Mouse (Mus musculus): Measurements from ENCODE around the gene Ascc1. TPM values are rescaled to one million over a fixed set of nuclear protein-coding genes. Genes with fewer than 3 reads are reported as not detected.

Gene Ascc1
- polyA plus RNA-seq, 1 experiment from 2014 or later = 43.3 TPM

- Histone ChIP-seq H3K9me3 (ENCODE audit: control insufficient read depth, low read length) (no peaks in the 10 kb centered on the region), H3K9ac (ENCODE audit: low read length) (0 out of 2 replicates have a peak overlapping the region, but pooled peaks have one; percentile 5), H3K36me3 (ENCODE audit: control insufficient read depth, insufficient read depth, low read length) (no peaks in the 10 kb centered on the region), H3K27ac (replicated peaks in 1 of 2; ENCODE audit: control insufficient read depth in 1 of 2, insufficient read depth in 1 of 2, low read depth in 2 of 2, low read length in 2 of 2) (peak overlapping the region; percentile 33 to 83), H3K4me2 (ENCODE audit: low read length) (peak overlapping the region; percentile 49), H3K27me3 (ENCODE audit: control insufficient read depth, insufficient read depth, low read length) (peaks cover 11% of the 10 kb centered on the region; the same call in 1 of the 2 replicates), H3K4me3 (ENCODE audit: control insufficient read depth in 1 of 2, insufficient read depth in 1 of 2, low read depth in 1 of 2, low read length in 2 of 2) (no peak overlapping the region), H3K4me1 (ENCODE audit: control insufficient read depth in 2 of 2, insufficient read depth in 2 of 2, low read length in 2 of 2) (peaks cover 37 to 54% of the 10 kb centered on the region in 2 experiments)
- no peak for ATAC-seq (ENCODE audit: insufficient number of reproducible peaks, insufficient read depth, low FRiP score, low read depth)
- WGBS = 48% methylated on average over 18 of the region's 18 CpGs
These were observed 75.3 kb downstream of the Ascc1 start for GRCm38 (mm10) chr10:60077736-60078560.

GRCm38 (mm10) chr10:60078561-60078917, 75.9 kb downstream of the Ascc1 start:
- Histone ChIP-seq H3K9me3 (ENCODE audit: control insufficient read depth, low read length) (no peaks in the 10 kb centered on the region), H3K9ac (ENCODE audit: low read length) (0 out of 2 replicates have a peak overlapping the region, but pooled peaks have one; percentile 5), H3K36me3 (ENCODE audit: control insufficient read depth, insufficient read depth, low read length) (no peaks in the 10 kb centered on the region), H3K27me3 (ENCODE audit: control insufficient read depth, insufficient read depth, low read length) (peaks cover 11% of the 10 kb centered on the region; the same call in 1 of the 2 replicates), H3K4me3 (ENCODE audit: control insufficient read depth in 1 of 2, insufficient read depth in 1 of 2, low read depth in 1 of 2, low read length in 2 of 2) (no peak overlapping the region), H3K27ac (replicated peaks in 1 of 2; ENCODE audit: control insufficient read depth in 1 of 2, insufficient read depth in 1 of 2, low read depth in 2 of 2, low read length in 2 of 2) (peak overlapping the region; percentile 63 to 83), H3K4me1 (ENCODE audit: control insufficient read depth in 2 of 2, insufficient read depth in 2 of 2, low read length in 2 of 2) (peaks cover 37 to 54% of the 10 kb centered on the region in 2 experiments), H3K4me2 (ENCODE audit: low read length) (peak overlapping the region; percentile 49)
- ATAC-seq (ENCODE audit: insufficient number of reproducible peaks, insufficient read depth, low FRiP score, low read depth) = peak; percentile 79
- WGBS = 2% methylated on average over 5 of the region's 5 CpGs

- Histone ChIP-seq H3K9me3 (ENCODE audit: control insufficient read depth, low read length) (no peaks in the 10 kb centered on the region), H3K9ac (ENCODE audit: low read length) (no peak overlapping the region), H3K4me2 (ENCODE audit: low read length) (peak overlapping the region; percentile 19; the same call in 1 of the 2 replicates), H3K4me3 (ENCODE audit: control insufficient read depth in 1 of 2, insufficient read depth in 1 of 2, low read depth in 1 of 2, low read length in 2 of 2) (no peak overlapping the region), H3K27ac (replicated peaks in 1 of 2; ENCODE audit: control insufficient read depth in 1 of 2, insufficient read depth in 1 of 2, low read depth in 2 of 2, low read length in 2 of 2) (peak overlapping the region in 1 of 2 experiments; percentile 83; a peak in 3 of 4 replicates), H3K4me1 (ENCODE audit: control insufficient read depth in 2 of 2, insufficient read depth in 2 of 2, low read length in 2 of 2) (peaks cover 37 to 54% of the 10 kb centered on the region in 2 experiments), H3K36me3 (ENCODE audit: control insufficient read depth, insufficient read depth, low read length) (no peaks in the 10 kb centered on the region), H3K27me3 (ENCODE audit: control insufficient read depth, insufficient read depth, low read length) (peaks cover 11% of the 10 kb centered on the region)
- peak; percentile 70 for ATAC-seq (ENCODE audit: insufficient number of reproducible peaks, insufficient read depth, low FRiP score, low read depth)
- WGBS = 39% methylated on average over 3 of the region's 3 CpGs
These were observed 77.6 kb downstream of the Ascc1 start for GRCm38 (mm10) chr10:60080171-60080570.

- Histone ChIP-seq H3K9ac (ENCODE audit: low read length) (peak overlapping the region; percentile 48), H3K27me3 (ENCODE audit: control insufficient read depth, insufficient read depth, low read length) (peaks cover 11% of the 10 kb centered on the region), H3K4me3 (ENCODE audit: control insufficient read depth in 1 of 2, insufficient read depth in 1 of 2, low read depth in 1 of 2, low read length in 2 of 2) (no peak overlapping the region), H3K4me1 (ENCODE audit: control insufficient read depth in 2 of 2, insufficient read depth in 2 of 2, low read length in 2 of 2) (peaks cover 38 to 55% of the 10 kb centered on the region in 2 experiments), H3K36me3 (ENCODE audit: control insufficient read depth, insufficient read depth, low read length) (no peaks in the 10 kb centered on the region), H3K4me2 (ENCODE audit: low read length) (peak overlapping the region; percentile 19), H3K9me3 (ENCODE audit: control insufficient read depth, low read length) (no peaks in the 10 kb centered on the region), H3K27ac (replicated peaks in 1 of 2; ENCODE audit: control insufficient read depth in 1 of 2, insufficient read depth in 1 of 2, low read depth in 2 of 2, low read length in 2 of 2) (peak overlapping the region; percentile 73 to 78)
- no peak for ATAC-seq (ENCODE audit: insufficient number of reproducible peaks, insufficient read depth, low FRiP score, low read depth)
- WGBS = 37% methylated on average over 5 of the region's 5 CpGs
These were observed 78.0 kb downstream of the Ascc1 start for GRCm38 (mm10) chr10:60080601-60080981.

- ATAC-seq (ENCODE audit: insufficient number of reproducible peaks, insufficient read depth, low FRiP score, low read depth) = no peak
- H3K27ac ChIP-seq (replicated peaks in 1 of 2; ENCODE audit: control insufficient read depth in 1 of 2, insufficient read depth in 1 of 2, low read depth in 2 of 2, low read length in 2 of 2) = peak overlapping the region; percentile 73 to 78
- H3K27me3 ChIP-seq (ENCODE audit: control insufficient read depth, insufficient read depth, low read length) = peaks cover 11% of the 10 kb centered on the region
- peak overlapping the region; percentile 48 for H3K9ac ChIP-seq (ENCODE audit: low read length)
- H3K4me2 ChIP-seq (ENCODE audit: low read length) = peak overlapping the region; percentile 19
- H3K4me1 ChIP-seq (ENCODE audit: control insufficient read depth in 2 of 2, insufficient read depth in 2 of 2, low read length in 2 of 2) = peaks cover 40 to 61% of the 10 kb centered on the region in 2 experiments
- H3K36me3 ChIP-seq (ENCODE audit: control insufficient read depth, insufficient read depth, low read length) = no peaks in the 10 kb centered on the region
- no peaks in the 10 kb centered on the region for H3K9me3 ChIP-seq (ENCODE audit: control insufficient read depth, low read length)
- 55% methylated on average over 21 of the region's 21 CpGs for WGBS
- H3K4me3 ChIP-seq (ENCODE audit: control insufficient read depth in 1 of 2, insufficient read depth in 1 of 2, low read depth in 1 of 2, low read length in 2 of 2) = no peak overlapping the region
These were observed 78.6 kb downstream of the Ascc1 start for GRCm38 (mm10) chr10:60080982-60081825.

- H3K4me3 ChIP-seq (ENCODE audit: control insufficient read depth in 1 of 2, insufficient read depth in 1 of 2, low read depth in 1 of 2, low read length in 2 of 2) = no peak overlapping the region
- H3K27ac ChIP-seq (replicated peaks in 1 of 2; ENCODE audit: control insufficient read depth in 1 of 2, insufficient read depth in 1 of 2, low read depth in 2 of 2, low read length in 2 of 2) = no peak overlapping the region
- H3K9ac ChIP-seq (ENCODE audit: low read length) = no peak overlapping the region
- H3K9me3 ChIP-seq (ENCODE audit: control insufficient read depth, low read length) = no peaks in the 10 kb centered on the region
- ATAC-seq (ENCODE audit: insufficient number of reproducible peaks, insufficient read depth, low FRiP score, low read depth) = no peak
- H3K36me3 ChIP-seq (ENCODE audit: control insufficient read depth, insufficient read depth, low read length) = no peaks in the 10 kb centered on the region
- no peak overlapping the region for H3K4me2 ChIP-seq (ENCODE audit: low read length)
- peaks cover 8% of the 10 kb centered on the region for H3K27me3 ChIP-seq (ENCODE audit: control insufficient read depth, insufficient read depth, low read length)
- H3K4me1 ChIP-seq (ENCODE audit: control insufficient read depth in 2 of 2, insufficient read depth in 2 of 2, low read length in 2 of 2) = peaks cover 40 to 61% of the 10 kb centered on the region in 2 experiments
- WGBS = 41% methylated on average over 5 of the region's 5 CpGs
These were observed 79.3 kb downstream of the Ascc1 start for GRCm38 (mm10) chr10:60081905-60082304.

- H3K4me2 ChIP-seq (ENCODE audit: low read length) = no peak overlapping the region
- no peak overlapping the region for H3K9ac ChIP-seq (ENCODE audit: low read length)
- WGBS = 91% methylated on average over 4 of the region's 4 CpGs
- no peaks in the 10 kb centered on the region for H3K9me3 ChIP-seq (ENCODE audit: control insufficient read depth, low read length)
- H3K4me1 ChIP-seq (ENCODE audit: control insufficient read depth in 2 of 2, insufficient read depth in 2 of 2, low read length in 2 of 2) = peaks cover 27 to 43% of the 10 kb centered on the region in 2 experiments
- no peak overlapping the region for H3K4me3 ChIP-seq (ENCODE audit: control insufficient read depth in 1 of 2, insufficient read depth in 1 of 2, low read depth in 1 of 2, low read length in 2 of 2)
- ATAC-seq (ENCODE audit: insufficient number of reproducible peaks, insufficient read depth, low FRiP score, low read depth) = no peak
- H3K27me3 ChIP-seq (ENCODE audit: control insufficient read depth, insufficient read depth, low read length) = peaks cover 20% of the 10 kb centered on the region
- H3K36me3 ChIP-seq (ENCODE audit: control insufficient read depth, insufficient read depth, low read length) = no peaks in the 10 kb centered on the region
- H3K27ac ChIP-seq (replicated peaks in 1 of 2; ENCODE audit: control insufficient read depth in 1 of 2, insufficient read depth in 1 of 2, low read depth in 2 of 2, low read length in 2 of 2) = no peak overlapping the region
These were observed 81.5 kb downstream of the Ascc1 start for GRCm38 (mm10) chr10:60084065-60084464.

Measured in heart, embryonic 14.5 days (tissue).